Mouse (Mus musculus): ENCODE measurements at regions not wholly inside any gene's neighbourhood (a gene's known extent, or its start where the extent isn't known, plus 50 kb on each side); places are given as distances from the start of the nearest gene placed in this dataset.
A peak's percentile ranks its signal among the peaks of the same experiment; 100 is the strongest.

- Histone ChIP-seq H3K9me3 (ENCODE audit: control insufficient read depth, insufficient read depth, low read depth, low read length) (no peaks in the 10 kb centered on the region), H3K9ac (ENCODE audit: insufficient read depth, low read depth, low read length, poor library complexity, severe bottlenecking) (no peak overlapping the region), H3K36me3 (ENCODE audit: control insufficient read depth, insufficient read depth, low read length, poor library complexity, severe bottlenecking) (no peaks in the 10 kb centered on the region), H3K4me1 (ENCODE audit: control insufficient read depth in 2 of 2, insufficient read depth in 2 of 2, low read length in 2 of 2, poor library complexity in 1 of 2) (peaks cover 9 to 17% of the 10 kb centered on the region in 2 experiments; a peak in 3 of 4 replicates), H3K27ac (ENCODE audit: insufficient read depth, low read depth, low read length, poor library complexity, severe bottlenecking) (no peak overlapping the region), H3K4me3 (ENCODE audit: insufficient read depth in 1 of 2, low read depth in 1 of 2, low read length in 2 of 2, poor library complexity in 1 of 2, severe bottlenecking in 1 of 2) (no peak overlapping the region)
- no peak for DNase-seq (ENCODE audit: low read depth, low spot score)
- TF ChIP-seq MAFK (IDR thresholded peaks at IDR 0.05; ENCODE audit: insufficient read depth, low read depth, low read length) (peak; percentile 54; the same call in 1 of the 2 replicates), HCFC1 (IDR thresholded peaks at IDR 0.05; ENCODE audit: borderline replicate concordance, insufficient read depth, low read length) (no peak), CHD2 (IDR thresholded peaks at IDR 0.05; ENCODE audit: low read depth, low read length) (no peak), ZNF384 (IDR thresholded peaks at IDR 0.05; ENCODE audit: low read depth, low read length) (no peak), ZC3H11A (IDR thresholded peaks at IDR 0.05; ENCODE audit: borderline replicate concordance, low read depth, low read length) (no peak)
- in situ Hi-C loops (cut with MboI; ENCODE audit: low sequenced_read_pairs in 2 of 2, unreplicated experiment in 2 of 2) = no loop called here
Observed at GRCm38 (mm10) chr15:81529002-81529401, 56.1 kb upstream of the Ep300 start.

- in situ Hi-C loops (cut with MboI; ENCODE audit: low sequenced_read_pairs in 2 of 2, unreplicated experiment in 2 of 2) = no loop called here
- DNase-seq (ENCODE audit: low read depth, low spot score) = no peak
Observed at GRCm38 (mm10) chr15:81530493-81530892, 54.7 kb upstream of the Ep300 start.

GRCm38 (mm10) chr15:81534546-81534945, 50.6 kb upstream of the Ep300 start:
- no peaks in the 10 kb centered on the region for H3K9me3 ChIP-seq (ENCODE audit: control insufficient read depth, insufficient read depth, low read depth, low read length)
- no peak for DNase-seq (ENCODE audit: low read depth, low spot score)
- no peak overlapping the region for H3K4me3 ChIP-seq (ENCODE audit: insufficient read depth in 1 of 2, low read depth in 1 of 2, low read length in 2 of 2, poor library complexity in 1 of 2, severe bottlenecking in 1 of 2)
- H3K4me1 ChIP-seq (ENCODE audit: control insufficient read depth in 2 of 2, insufficient read depth in 2 of 2, low read length in 2 of 2, poor library complexity in 1 of 2) = peaks cover 4 to 23% of the 10 kb centered on the region in 2 experiments; a peak in 3 of 4 replicates
- no peaks in the 10 kb centered on the region for H3K36me3 ChIP-seq (ENCODE audit: control insufficient read depth, insufficient read depth, low read length, poor library complexity, severe bottlenecking)
- in situ Hi-C loops (cut with MboI; ENCODE audit: low sequenced_read_pairs in 2 of 2, unreplicated experiment in 2 of 2) = no loop called here
- no peak overlapping the region for H3K27ac ChIP-seq (ENCODE audit: insufficient read depth, low read depth, low read length, poor library complexity, severe bottlenecking)
- TF ChIP-seq ZNF384 (IDR thresholded peaks at IDR 0.05; ENCODE audit: low read depth, low read length) = no peak
- no peak for TF ChIP-seq MAFK (IDR thresholded peaks at IDR 0.05; ENCODE audit: insufficient read depth, low read depth, low read length)
- TF ChIP-seq CHD2 (IDR thresholded peaks at IDR 0.05; ENCODE audit: low read depth, low read length) = no peak
- TF ChIP-seq ZC3H11A (IDR thresholded peaks at IDR 0.05; ENCODE audit: borderline replicate concordance, low read depth, low read length) = no peak
- no peak for TF ChIP-seq HCFC1 (IDR thresholded peaks at IDR 0.05; ENCODE audit: borderline replicate concordance, insufficient read depth, low read length)
- H3K9ac ChIP-seq (ENCODE audit: insufficient read depth, low read depth, low read length, poor library complexity, severe bottlenecking) = no peak overlapping the region

More at GRCm38 (mm10) chr15:81530493-81530892, 54.7 kb upstream of the Ep300 start:
- Histone ChIP-seq H3K4me1 (ENCODE audit: control insufficient read depth in 2 of 2, insufficient read depth in 2 of 2, low read length in 2 of 2, poor library complexity in 1 of 2) (peaks cover 4 to 21% of the 10 kb centered on the region in 2 experiments; a peak in 3 of 4 replicates), H3K27ac (ENCODE audit: insufficient read depth, low read depth, low read length, poor library complexity, severe bottlenecking) (no peak overlapping the region), H3K36me3 (ENCODE audit: control insufficient read depth, insufficient read depth, low read length, poor library complexity, severe bottlenecking) (no peaks in the 10 kb centered on the region), H3K9ac (ENCODE audit: insufficient read depth, low read depth, low read length, poor library complexity, severe bottlenecking) (no peak overlapping the region), H3K4me3 (ENCODE audit: insufficient read depth in 1 of 2, low read depth in 1 of 2, low read length in 2 of 2, poor library complexity in 1 of 2, severe bottlenecking in 1 of 2) (no peak overlapping the region), H3K9me3 (ENCODE audit: control insufficient read depth, insufficient read depth, low read depth, low read length) (no peaks in the 10 kb centered on the region)
- TF ChIP-seq HCFC1 (IDR thresholded peaks at IDR 0.05; ENCODE audit: borderline replicate concordance, insufficient read depth, low read length) (no peak), ZNF384 (IDR thresholded peaks at IDR 0.05; ENCODE audit: low read depth, low read length) (no peak), MAFK (IDR thresholded peaks at IDR 0.05; ENCODE audit: insufficient read depth, low read depth, low read length) (no peak), CHD2 (IDR thresholded peaks at IDR 0.05; ENCODE audit: low read depth, low read length) (no peak)

Measured in ES-E14 (cell line).